Mouse (Mus musculus) left cerebral cortex, postnatal 25 days (tissue): ENCODE measurements around the gene Hsd3b6. TPM values are rescaled to one million over a fixed set of nuclear protein-coding genes. Genes with fewer than 3 reads are reported as not detected.

ENCODE experiments used
- total RNA-seq, 2 experiments: library from RNA; stranded (reverse); gene quantifications; 2 replicates each; pipeline ENCODE4 v1.2.3; 2021

Hsd3b6 gene
- total RNA-seq, 2 experiments from 2014 or later = not detected

Other genes starting within 250 kb of the Hsd3b6 start
- not detected for gene Gm10681, start 225.6 kb downstream of the Hsd3b6 start, total RNA-seq
- not detected for gene Hsd3b5, start 184.2 kb downstream of the Hsd3b6 start, total RNA-seq
- under 1 TPM in 1 of 2 experiments, not detected in 1; 0.11 TPM for gene Hsd3b2, start 89.9 kb downstream of the Hsd3b6 start, total RNA-seq
- not detected for gene Hsd3b3, start 51.3 kb downstream of the Hsd3b6 start, total RNA-seq
- not detected for gene Hsd3b1, start 45.4 kb upstream of the Hsd3b6 start, total RNA-seq
- gene Hao2, start 78.8 kb upstream of the Hsd3b6 start, total RNA-seq = not detected